ENCODE assay signal across 15 mouse cellular contexts in genomic region chr7:130796786-130797185, GRCm38 (mm10). TPM values are rescaled to one million over a fixed set of nuclear protein-coding genes. Genes with fewer than 3 reads are reported as not detected.
DNase-seq lines count a peak whose midpoint lies in the region; ATAC-seq and TF ChIP-seq lines count a peak whose summit lies in the region.
"Had no signal": no experiment of that assay in that cellular context is flagged by ENCODE, and none has a peak within 500 bp of the region (broad histone marks: within the 10 kb centered on the region; RNA-seq: fewer than 3 reads in every experiment).

No protein-coding gene starts in this region.

- H3K36me3 ChIP-seq in hindbrain, postnatal 0 days (ENCODE audit: insufficient read depth, low read length), result no peaks in the 10 kb centered on the region
- H3K36me3 ChIP-seq in hindbrain, embryonic 12.5 days, result no peaks in the 10 kb centered on the region
- no peaks in the 10 kb centered on the region for H3K36me3 ChIP-seq in MEL (ENCODE audit: control insufficient read depth in 1 of 2, insufficient read depth in 2 of 2, low read length in 2 of 2)
- H3K36me3 ChIP-seq: forebrain, embryonic 10.5 days; hindbrain, embryonic 13.5 days; limb, embryonic 13.5 days; neural tube, embryonic 15.5 days had no signal

- 76% methylated on average over 8 of the region's 8 CpGs for WGBS in hindbrain, postnatal 0 days
- WGBS in hindbrain, embryonic 12.5 days, result 68% methylated on average over 8 of the region's 8 CpGs

- TF ChIP-seq CTCF in hindbrain, postnatal 0 days (IDR thresholded peaks at IDR 0.05; ENCODE audit: low read depth), result peak; percentile 51
- peak; percentile 3 to 22 (median 5); a peak in 2 of 6 replicates for TF ChIP-seq CTCF in MEL (IDR thresholded peaks at IDR 0.05 in 2 of 3, conservative IDR thresholded peaks at IDR 0.05 in 1 of 3; ENCODE audit: control insufficient read depth in 1 of 3, insufficient read depth in 1 of 3, low read depth in 2 of 3, low read length in 3 of 3, poor library complexity in 1 of 3, severe bottlenecking in 1 of 3)

- ATAC-seq in hindbrain, postnatal 0 days, result no peak
- ATAC-seq in hindbrain, embryonic 12.5 days (ENCODE audit: low FRiP score), result no peak
- peak; percentile 53 for ATAC-seq in megakaryocyte, adult 5-6 weeks (ENCODE audit: poor library complexity, severe bottlenecking)
- ATAC-seq in frontal cortex, adult (ENCODE audit: low TSS enrichment), result no peak

- no peak overlapping the region for H3K4me3 ChIP-seq in hindbrain, postnatal 0 days (ENCODE audit: low read length)
- H3K4me3 ChIP-seq in hindbrain, embryonic 12.5 days, result no peak overlapping the region
- no peak overlapping the region for H3K4me3 ChIP-seq in MEL (ENCODE audit: control insufficient read depth in 1 of 2, insufficient read depth in 1 of 2, low read depth in 2 of 2, low read length in 2 of 2)
- H3K4me3 ChIP-seq: forebrain, embryonic 10.5 days; hindbrain, embryonic 13.5 days; limb, embryonic 13.5 days; neural tube, embryonic 15.5 days had no signal

- TF ChIP-seq RAD21 in MEL (IDR thresholded peaks at IDR 0.05; ENCODE audit: low read depth, low read length), result no peak; the same call in 1 of the 2 replicates

- no peak overlapping the region for H3K4me2 ChIP-seq in hindbrain, postnatal 0 days (ENCODE audit: low read depth, low read length)
- H3K4me2 ChIP-seq in hindbrain, embryonic 12.5 days (replicated peaks), result no peak overlapping the region
- H3K4me2 ChIP-seq: hindbrain, embryonic 13.5 days; limb, embryonic 13.5 days; neural tube, embryonic 15.5 days had no signal

- DNase-seq in hindbrain, postnatal 0 days (ENCODE audit: low spot score), result no peak
- DNase-seq in A20 (ENCODE audit: low read depth, low spot score), result peak; percentile 68
- no peak for DNase-seq in MEL (ENCODE audit: low read depth, low spot score)
- no peak for DNase-seq in adrenal gland, postnatal 14 days
- DNase-seq in left cerebral cortex, postnatal 14 days (ENCODE audit: low spot score in 2 of 2), result no peak
- DNase-seq: adrenal gland, postnatal 25 days; cerebellum, postnatal 25 days; gastrocnemius, postnatal 36 days had no signal

- no peaks in the 10 kb centered on the region for H3K9me3 ChIP-seq in hindbrain, postnatal 0 days (ENCODE audit: low read length)
- H3K9me3 ChIP-seq in hindbrain, embryonic 12.5 days (replicated peaks), result no peaks in the 10 kb centered on the region
- H3K9me3 ChIP-seq in MEL (replicated peaks; ENCODE audit: insufficient read depth, low read length), result no peaks in the 10 kb centered on the region
- H3K9me3 ChIP-seq: forebrain, embryonic 10.5 days; hindbrain, embryonic 13.5 days; limb, embryonic 13.5 days; neural tube, embryonic 15.5 days had no signal

- no peak for TF ChIP-seq EP300 in MEL (IDR thresholded peaks at IDR 0.05; ENCODE audit: low read depth in 1 of 2, low read length in 2 of 2)

- no peaks in the 10 kb centered on the region for H3K79me2 ChIP-seq in MEL (ENCODE audit: control insufficient read depth, insufficient read depth, low read length, poor library complexity)

- no peaks in the 10 kb centered on the region for H3K4me1 ChIP-seq in hindbrain, postnatal 0 days (ENCODE audit: insufficient read depth, low read length)
- no peaks in the 10 kb centered on the region for H3K4me1 ChIP-seq in hindbrain, embryonic 12.5 days
- no peaks in the 10 kb centered on the region for H3K4me1 ChIP-seq in MEL (ENCODE audit: control insufficient read depth in 1 of 2, insufficient read depth in 2 of 2, low read length in 2 of 2)
- H3K4me1 ChIP-seq: hindbrain, embryonic 13.5 days; neural tube, embryonic 15.5 days had no signal

- no peak for TF ChIP-seq POLR2A in MEL (IDR thresholded peaks at IDR 0.05; ENCODE audit: control insufficient read depth in 1 of 2, insufficient read depth in 1 of 2, low read depth in 1 of 2, low read length in 2 of 2, poor library complexity in 1 of 2)

- intact Hi-C loops in left cerebral cortex, postnatal 14 days (cut with DNase I), result no loop called here

- no peaks in the 10 kb centered on the region for H3K27me3 ChIP-seq in hindbrain, postnatal 0 days (ENCODE audit: insufficient read depth, low read length)
- H3K27me3 ChIP-seq in hindbrain, embryonic 12.5 days, result no peaks in the 10 kb centered on the region
- no peaks in the 10 kb centered on the region for H3K27me3 ChIP-seq in MEL (ENCODE audit: control insufficient read depth in 1 of 2, insufficient read depth in 2 of 2, low read length in 2 of 2)
- H3K27me3 ChIP-seq: hindbrain, embryonic 13.5 days; limb, embryonic 13.5 days; neural tube, embryonic 15.5 days had no signal

- H3K27ac ChIP-seq in hindbrain, postnatal 0 days, result no peak overlapping the region
- H3K27ac ChIP-seq in hindbrain, embryonic 12.5 days, result no peak overlapping the region
- H3K27ac ChIP-seq in MEL (ENCODE audit: control insufficient read depth, low read depth, low read length), result no peak overlapping the region
- H3K27ac ChIP-seq: forebrain, embryonic 10.5 days; hindbrain, embryonic 13.5 days; limb, embryonic 13.5 days; neural tube, embryonic 15.5 days had no signal

- H3K9ac ChIP-seq in hindbrain, postnatal 0 days (replicated peaks; ENCODE audit: low read length), result no peak overlapping the region
- H3K9ac ChIP-seq in hindbrain, embryonic 12.5 days, result no peak overlapping the region
- no peak overlapping the region for H3K9ac ChIP-seq in MEL (ENCODE audit: control insufficient read depth, low read depth, low read length, poor library complexity, severe bottlenecking)
- H3K9ac ChIP-seq: hindbrain, embryonic 13.5 days; limb, embryonic 13.5 days; neural tube, embryonic 15.5 days had no signal

TF ChIP-seq in MEL, 35 proteins besides CTCF, POLR2A, EP300 and RAD21:
- no peak for TF ChIP-seq HCFC1 (IDR thresholded peaks at IDR 0.05; ENCODE audit: low read depth, low read length)
- TF ChIP-seq MYC (IDR thresholded peaks at IDR 0.05; ENCODE audit: low read depth, low read length), result no peak
- TF ChIP-seq TBP (IDR thresholded peaks at IDR 0.05; ENCODE audit: low read depth, low read length), result no peak
- no peak for TF ChIP-seq ELF1 (IDR thresholded peaks at IDR 0.05; ENCODE audit: low read depth, low read length)
- TF ChIP-seq TCF12 (IDR thresholded peaks at IDR 0.05; ENCODE audit: low read depth, low read length), result no peak
- TF ChIP-seq SMC3 (IDR thresholded peaks at IDR 0.05; ENCODE audit: low read depth, low read length), result peak; percentile 20; the same call in 1 of the 2 replicates

RNA-seq across cellular contexts. Expression of gene Btbd16, which starts 22.9 kb away (rescaled TPM):
- total RNA-seq in hindbrain, postnatal 0 days (2014; rRNA removed), result not detected in 2 replicates
- polyA plus RNA-seq in hindbrain, postnatal 0 days (2015; fragmentation: Nextera tagmentation; extraction: Ambion mirVana), result 0.10 and 0.18 TPM in 2 replicates
- polyA plus RNA-seq in hindbrain, embryonic 12.5 days (2016; fragmentation: Nextera tagmentation; extraction: Ambion mirVana), result not detected in 2 replicates
- 0.72 and 0.89 TPM in 2 replicates for total RNA-seq in MEL (2012; rRNA removed)
- polyA plus RNA-seq in MEL (2012; ENCODE audit: insufficient read depth in 1 of 2, insufficient read length in 2 of 2, low read depth in 1 of 2, low replicate concordance in 2 of 2, missing spikeins in 1 of 2), result under 1 TPM in 1 of 2 experiments, not detected in 1; 0.71 TPM
- 0.25 TPM in 1 of 2 replicates, not detected in the other for total RNA-seq in megakaryocyte, adult 5-6 weeks (2015)
- 0.29 TPM in 1 of 2 replicates, not detected in the other for total RNA-seq in megakaryocyte, adult 5-6 weeks (2017)
- not detected in 2 replicates for total RNA-seq in adrenal gland, postnatal 14 days (2021)
- total RNA-seq in left cerebral cortex, postnatal 14 days (2021), result under 1 TPM; 0.15 to 0.42 TPM
- total RNA-seq: adrenal gland, postnatal 25 days; gastrocnemius, postnatal 36 days had no signal
- polyA plus RNA-seq: forebrain, embryonic 10.5 days; neural tube, embryonic 15.5 days had no signal
